ENCODE assay signal across 10 mouse cellular contexts in the genomic region with DNA sequence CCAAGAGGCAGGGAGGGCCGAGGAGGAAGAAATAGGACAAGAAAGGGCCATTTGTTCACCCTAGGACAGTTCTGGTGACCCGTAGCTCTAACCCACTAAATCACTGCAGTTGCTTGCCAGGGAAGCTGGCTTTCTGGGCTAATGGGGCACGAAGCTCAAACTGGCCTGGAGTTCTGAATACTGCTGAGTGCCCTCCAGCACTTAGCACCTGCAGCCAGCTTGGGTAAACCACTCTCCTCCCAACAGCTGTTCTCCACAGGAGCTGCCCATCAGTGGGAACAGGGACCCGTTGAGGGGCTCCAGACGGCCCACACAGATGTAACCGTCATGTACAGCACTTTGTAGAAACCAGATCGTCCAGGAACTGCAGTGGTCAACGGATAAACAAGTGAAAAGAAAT.
A peak's percentile ranks its signal among the peaks of the same experiment; 100 is the strongest.
DNase-seq lines count a peak whose midpoint lies in the region; ATAC-seq lines count a peak whose summit lies in the region.
"Had no signal": no experiment of that assay in that cellular context is flagged by ENCODE, and none has a peak within 500 bp of the region (broad histone marks: within the 10 kb centered on the region; RNA-seq: fewer than 3 reads in every experiment).

No protein-coding gene starts in this region.

- intact Hi-C loops in heart, postnatal 36 days (cut with DNase I): no loop called here

- H3K27ac ChIP-seq in heart, embryonic 16.5 days (ENCODE audit: low read length): no peak overlapping the region
- peak overlapping the region; percentile 48; the same call in 1 of the 2 replicates for H3K27ac ChIP-seq in embryonic facial prominence, embryonic 15.5 days (replicated peaks)
- H3K27ac ChIP-seq in neural tube, embryonic 14.5 days (ENCODE audit: low read depth, low read length): no peak overlapping the region
- H3K27ac ChIP-seq: liver, embryonic 15.5 days had no signal

- H3K4me1 ChIP-seq in heart, embryonic 16.5 days (ENCODE audit: control insufficient read depth, insufficient read depth, low read length): peaks cover 15% of the 10 kb centered on the region
- peaks cover 25% of the 10 kb centered on the region for H3K4me1 ChIP-seq in embryonic facial prominence, embryonic 15.5 days
- no peaks in the 10 kb centered on the region for H3K4me1 ChIP-seq in neural tube, embryonic 14.5 days (ENCODE audit: control insufficient read depth, insufficient read depth, low read length)
- H3K4me1 ChIP-seq: liver, embryonic 15.5 days had no signal

- no peak overlapping the region for H3K9ac ChIP-seq in heart, embryonic 16.5 days (ENCODE audit: low read length)
- H3K9ac ChIP-seq in embryonic facial prominence, embryonic 15.5 days: no peak overlapping the region
- no peak overlapping the region for H3K9ac ChIP-seq in neural tube, embryonic 14.5 days (replicated peaks; ENCODE audit: low read depth, low read length)
- H3K9ac ChIP-seq: liver, embryonic 15.5 days had no signal

- 39% methylated on average over 8 of the region's 8 CpGs for WGBS in heart, embryonic 16.5 days
- 28% methylated on average over 8 of the region's 8 CpGs for WGBS in embryonic facial prominence, embryonic 15.5 days
- WGBS in neural tube, embryonic 14.5 days: 30% methylated on average over 8 of the region's 8 CpGs

- H3K9me3 ChIP-seq in heart, embryonic 16.5 days (replicated peaks; ENCODE audit: control insufficient read depth, low read length): no peaks in the 10 kb centered on the region
- H3K9me3 ChIP-seq in embryonic facial prominence, embryonic 15.5 days (replicated peaks): no peaks in the 10 kb centered on the region
- no peaks in the 10 kb centered on the region for H3K9me3 ChIP-seq in neural tube, embryonic 14.5 days (ENCODE audit: control insufficient read depth, low read length)
- H3K9me3 ChIP-seq: liver, embryonic 15.5 days had no signal

- H3K4me2 ChIP-seq in heart, embryonic 16.5 days (ENCODE audit: low read depth, low read length): no peak overlapping the region
- no peak overlapping the region for H3K4me2 ChIP-seq in embryonic facial prominence, embryonic 15.5 days (replicated peaks)
- H3K4me2 ChIP-seq in neural tube, embryonic 14.5 days (ENCODE audit: low read depth, low read length): no peak overlapping the region
- H3K4me2 ChIP-seq: liver, embryonic 15.5 days had no signal

- H3K4me3 ChIP-seq in heart, embryonic 16.5 days (ENCODE audit: low read length): no peak overlapping the region
- no peak overlapping the region for H3K4me3 ChIP-seq in embryonic facial prominence, embryonic 15.5 days (replicated peaks)
- H3K4me3 ChIP-seq in neural tube, embryonic 14.5 days (ENCODE audit: low read depth, low read length): no peak overlapping the region
- H3K4me3 ChIP-seq: liver, embryonic 15.5 days had no signal

- H3K36me3 ChIP-seq in heart, embryonic 16.5 days (ENCODE audit: control insufficient read depth, insufficient read depth): no peaks in the 10 kb centered on the region
- no peaks in the 10 kb centered on the region for H3K36me3 ChIP-seq in embryonic facial prominence, embryonic 15.5 days
- no peaks in the 10 kb centered on the region for H3K36me3 ChIP-seq in neural tube, embryonic 14.5 days (ENCODE audit: control insufficient read depth, insufficient read depth, low read length)
- H3K36me3 ChIP-seq: liver, embryonic 15.5 days had no signal

- peak; percentile 58; the same call in 1 of the 2 replicates for ATAC-seq in heart, embryonic 16.5 days (replicated peaks; ENCODE audit: extremely low read depth, insufficient read depth, low FRiP score)
- ATAC-seq in embryonic facial prominence, embryonic 15.5 days (ENCODE audit: insufficient number of reproducible peaks, low FRiP score, low TSS enrichment, low read depth): peak; percentile 67
- ATAC-seq in neural tube, embryonic 14.5 days (ENCODE audit: low read depth): peak; percentile 65; the same call in 1 of the 2 replicates
- no peak for ATAC-seq in megakaryocyte, adult 5-6 weeks (ENCODE audit: poor library complexity, severe bottlenecking)

- no peak for DNase-seq in heart, postnatal 36 days
- DNase-seq in kidney, postnatal 10 days: peak; percentile 40
- DNase-seq in layer of hippocampus, adult 11-12 months (ENCODE audit: low spot score): no peak
- no peak for DNase-seq in ovary, postnatal 10 days (ENCODE audit: low spot score)
- DNase-seq: thymus, adult 18-20 months had no signal

- H3K27me3 ChIP-seq in heart, embryonic 16.5 days (ENCODE audit: control insufficient read depth, insufficient read depth, low read length): no peaks in the 10 kb centered on the region
- H3K27me3 ChIP-seq in embryonic facial prominence, embryonic 15.5 days: no peaks in the 10 kb centered on the region
- H3K27me3 ChIP-seq in neural tube, embryonic 14.5 days (ENCODE audit: control insufficient read depth, insufficient read depth, low read length): no peaks in the 10 kb centered on the region
- H3K27me3 ChIP-seq: liver, embryonic 15.5 days had no signal
